Mouse (Mus musculus) inflammation-experienced regulatory T-cells, adult 6 months (primary cell): ENCODE measurements at regions not wholly inside any gene's neighbourhood (a gene's known extent, or its start where the extent isn't known, plus 50 kb on each side); places are given as distances from the start of the nearest gene placed in this dataset.

Experiments used
- ATAC-seq: one replicate; pipeline ENCODE4 v1.8.0; 2017

- ATAC-seq = no peak
These were observed 93.1 kb downstream of the Zfp706 start for GRCm38 (mm10) chr15:36914239-36915100.

DNA sequence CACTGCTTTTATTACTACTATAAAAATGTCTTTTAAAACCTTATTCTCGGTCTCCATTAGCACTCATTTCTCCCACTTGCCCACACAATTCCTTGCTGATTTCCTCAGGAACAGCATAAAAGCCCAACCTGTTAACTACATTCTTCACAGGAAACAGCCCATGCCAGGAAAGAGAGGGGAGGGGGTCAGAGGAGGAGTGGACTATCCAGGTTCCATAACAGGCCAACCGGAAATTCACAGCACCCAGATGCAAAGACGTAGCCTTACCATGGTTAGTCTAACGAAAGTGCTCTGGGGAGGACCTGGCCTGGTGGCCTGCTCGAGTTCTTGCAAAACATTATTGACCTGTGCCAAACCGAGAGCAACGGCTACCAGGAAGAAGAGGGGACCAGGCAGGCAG is 94.3 kb downstream of the Zfp706 start:
- no peak for ATAC-seq

GRCm38 (mm10) chr15:36910272-36910671 is 97.3 kb downstream of the Zfp706 start:
- ATAC-seq = no peak

DNA sequence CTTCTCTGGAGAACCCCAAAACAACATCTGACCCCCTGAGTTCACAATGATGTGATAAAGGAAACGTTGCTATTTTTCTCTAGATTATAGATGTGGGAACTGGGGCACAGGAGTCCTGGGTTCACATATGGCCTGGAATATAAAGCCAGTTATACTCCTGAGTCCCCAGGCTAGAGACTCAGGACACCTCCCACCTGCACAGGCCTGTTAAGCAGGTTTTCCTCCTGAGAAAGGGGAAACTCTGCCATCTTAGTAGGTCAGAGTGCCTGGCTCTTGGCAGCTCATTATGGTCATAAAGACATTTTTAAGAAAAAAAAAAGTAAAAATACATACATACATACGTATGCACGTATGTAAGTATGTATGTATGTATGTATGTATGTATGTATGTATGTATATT is 98.1 kb downstream of the Zfp706 start:
- no peak for ATAC-seq

- no peak for ATAC-seq
These were observed 100.8 kb downstream of the Zfp706 start for GRCm38 (mm10) chr15:36906789-36907188.

- no peak for ATAC-seq
These were observed 101.5 kb downstream of the Zfp706 start for GRCm38 (mm10) chr15:36906052-36906451.

DNA sequence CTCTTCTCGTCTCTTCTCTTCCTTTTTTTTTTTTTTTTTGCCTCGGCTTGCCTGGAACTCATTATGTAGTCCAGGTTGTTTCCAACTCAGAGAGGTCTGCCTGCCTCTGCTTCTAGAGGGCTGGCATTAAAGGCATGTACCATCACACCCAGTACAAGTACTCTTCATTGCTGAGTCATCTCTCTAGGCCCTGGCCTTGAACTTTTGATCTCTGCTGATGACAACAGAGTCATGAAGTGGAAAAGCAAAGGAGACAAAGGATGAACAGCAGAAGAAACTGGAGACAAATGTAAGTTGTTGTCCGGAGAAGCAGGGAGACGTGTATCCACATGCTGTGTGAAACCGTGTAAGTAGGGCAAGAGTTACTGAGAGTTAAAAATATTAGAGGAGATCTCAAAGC is 103.7 kb downstream of the Zfp706 start:
- ATAC-seq = no peak

DNA sequence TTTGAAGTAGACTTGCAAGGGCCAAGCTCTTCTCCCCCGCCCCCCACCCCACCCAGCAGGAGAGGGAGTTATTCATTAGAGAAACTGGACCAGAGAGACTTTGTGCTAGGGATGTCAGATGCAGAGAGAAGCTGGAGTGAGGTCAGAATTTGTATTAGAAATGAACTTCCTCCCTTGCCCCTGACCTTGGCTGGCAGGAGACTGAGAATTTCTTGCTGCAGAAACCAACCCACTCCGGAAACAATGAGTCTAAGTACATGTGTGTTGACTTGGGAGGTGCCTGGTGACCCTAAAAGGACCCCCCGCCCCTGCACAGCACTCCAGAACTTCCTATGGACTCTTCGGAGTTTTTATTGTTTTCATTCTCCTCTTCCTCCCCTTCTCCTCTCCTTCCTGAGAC is 104.3 kb downstream of the Zfp706 start:
- no peak for ATAC-seq

- peak; percentile 78 for ATAC-seq
These were observed 105.7 kb downstream of the Zfp706 start for GRCm38 (mm10) chr15:36901830-36902285.

- ATAC-seq = no peak
These were observed 106.2 kb downstream of the Zfp706 start for GRCm38 (mm10) chr15:36901350-36901749.

GRCm38 (mm10) chr15:36900940-36901339 is 106.6 kb downstream of the Zfp706 start:
- ATAC-seq = no peak

DNA sequence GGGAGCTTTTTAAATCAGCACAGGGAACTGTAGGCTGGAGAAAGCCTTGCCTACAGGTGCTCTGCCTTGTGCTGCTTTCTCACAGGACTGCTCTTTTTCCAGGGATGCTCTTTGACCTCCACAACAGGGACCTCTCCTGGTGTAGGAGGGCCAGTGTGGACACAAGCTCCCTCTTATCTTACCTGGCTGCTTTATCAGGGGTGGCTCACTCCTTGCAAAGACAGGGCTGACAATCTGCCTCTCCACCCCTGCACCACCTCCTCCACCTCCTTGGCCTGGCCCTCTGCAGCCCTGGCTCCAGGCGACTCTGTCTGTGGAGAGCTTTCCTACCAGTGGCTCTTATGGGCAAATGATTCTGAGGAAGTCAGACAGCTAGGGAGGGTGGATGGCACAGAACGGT is 107.7 kb downstream of the Zfp706 start:
- no peak for ATAC-seq

DNA sequence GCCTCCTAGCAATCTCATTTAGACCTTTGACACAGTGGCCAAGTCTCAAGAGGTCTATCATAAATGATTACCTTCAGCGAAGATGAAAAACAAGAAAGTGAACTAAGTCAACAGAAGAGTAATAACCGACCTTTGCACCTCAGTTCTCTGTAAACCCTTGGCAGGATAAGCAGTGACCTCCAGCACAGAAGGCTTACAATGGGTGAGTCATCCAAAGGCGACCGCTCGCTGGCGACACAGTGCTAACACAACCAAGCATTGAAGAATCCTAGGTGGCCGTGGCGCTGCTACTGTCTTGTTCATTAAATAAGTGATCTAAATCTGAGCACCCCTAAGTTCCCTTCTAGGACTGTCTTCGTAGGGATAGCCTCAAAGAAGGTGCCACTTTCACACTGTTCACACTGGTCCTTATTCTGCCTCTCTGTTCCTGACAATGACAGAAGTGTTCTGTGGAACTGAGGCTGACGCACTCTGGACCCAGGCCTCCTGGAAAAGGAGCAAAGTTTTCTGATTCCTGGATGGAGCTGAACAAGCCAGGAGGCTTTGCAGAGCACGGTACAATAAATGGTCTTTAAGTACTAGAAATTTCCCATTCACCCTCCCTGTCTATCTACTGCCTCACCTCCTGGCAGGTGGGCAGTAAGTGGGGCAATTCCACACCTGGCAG is 108.6 kb downstream of the Zfp706 start:
- ATAC-seq = no peak

GRCm38 (mm10) chr15:36898326-36898725 is 109.2 kb downstream of the Zfp706 start:
- no peak for ATAC-seq

GRCm38 (mm10) chr15:36896265-36896664 is 111.3 kb downstream of the Zfp706 start:
- no peak for ATAC-seq

DNA sequence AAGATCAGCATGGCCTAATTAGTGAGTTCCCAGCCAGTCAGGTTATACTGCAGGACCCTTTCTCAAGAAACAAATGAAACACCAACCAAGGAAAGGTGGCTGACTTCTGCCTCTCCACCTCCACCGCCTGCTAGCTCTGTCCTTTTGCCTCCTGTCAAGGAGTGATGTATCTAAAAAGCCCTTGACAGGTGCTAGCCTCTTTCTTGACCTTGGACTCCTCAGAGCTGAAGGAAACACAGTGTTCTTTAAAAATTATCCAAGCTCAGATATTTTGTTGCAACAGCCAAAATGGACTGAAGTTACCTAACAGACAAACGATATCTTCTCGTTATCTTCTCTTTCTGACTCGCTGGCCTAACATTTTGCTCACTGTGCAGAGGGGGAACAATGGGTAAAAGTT is 112.5 kb downstream of the Zfp706 start:
- ATAC-seq = no peak

DNA sequence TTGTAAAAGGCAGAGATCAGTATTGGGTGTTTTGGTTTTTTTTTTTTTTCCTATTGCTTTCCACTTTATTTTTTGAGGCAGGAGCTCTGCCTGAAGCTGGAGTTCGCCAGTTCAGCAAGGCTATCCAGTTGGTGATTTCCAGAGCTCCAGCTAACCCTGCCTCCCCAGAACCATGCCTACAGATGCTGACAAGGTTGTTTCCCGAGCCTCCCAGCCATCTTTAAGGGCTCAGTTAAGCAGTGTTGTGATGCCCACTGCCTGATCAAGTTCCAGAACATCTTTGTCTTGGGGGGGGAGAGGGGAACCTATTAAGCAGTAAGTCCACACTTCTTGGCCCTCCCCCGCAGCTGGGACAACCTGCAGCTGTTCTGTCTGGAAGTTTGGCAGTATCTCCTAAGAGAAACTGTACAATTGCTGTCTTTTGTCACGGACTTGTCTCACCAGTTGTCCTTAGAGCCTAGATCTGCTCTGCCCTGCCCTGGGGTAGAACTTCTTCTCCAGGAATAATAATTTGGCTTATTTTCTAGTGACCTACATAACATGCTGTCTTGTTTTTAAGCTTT is 114.1 kb downstream of the Zfp706 start:
- ATAC-seq = no peak

DNA sequence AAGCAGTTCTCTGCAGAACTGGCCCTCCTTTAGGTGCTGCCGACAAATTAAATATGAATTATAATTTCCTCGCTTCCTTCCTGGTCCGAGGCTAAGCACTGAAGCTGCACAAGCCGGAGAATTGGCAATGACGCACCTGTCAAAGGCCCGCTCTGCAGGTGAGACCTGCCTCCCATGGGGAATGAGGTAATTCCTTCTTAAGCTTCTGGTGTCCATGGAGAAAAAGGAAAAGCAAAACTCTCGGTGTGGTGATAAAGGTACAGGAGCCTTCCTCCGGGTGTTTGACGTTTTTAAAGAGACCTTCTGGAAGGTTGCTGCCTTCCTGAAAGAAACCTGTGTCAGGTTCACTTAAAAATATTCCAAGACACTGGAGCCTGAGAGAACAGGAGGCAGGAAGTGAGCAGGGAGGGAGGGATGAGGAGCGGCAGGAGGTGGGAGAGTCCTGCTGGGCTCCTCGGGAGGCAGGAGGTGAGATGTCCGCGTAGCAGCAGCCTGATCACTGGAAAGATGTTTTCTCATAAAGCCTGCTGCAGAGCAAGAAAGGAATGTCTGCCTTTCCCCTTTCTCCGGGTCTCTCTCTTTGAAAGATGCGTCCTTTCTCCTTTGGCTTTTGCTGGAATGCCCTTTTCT is 114.9 kb downstream of the Zfp706 start:
- no peak for ATAC-seq

DNA sequence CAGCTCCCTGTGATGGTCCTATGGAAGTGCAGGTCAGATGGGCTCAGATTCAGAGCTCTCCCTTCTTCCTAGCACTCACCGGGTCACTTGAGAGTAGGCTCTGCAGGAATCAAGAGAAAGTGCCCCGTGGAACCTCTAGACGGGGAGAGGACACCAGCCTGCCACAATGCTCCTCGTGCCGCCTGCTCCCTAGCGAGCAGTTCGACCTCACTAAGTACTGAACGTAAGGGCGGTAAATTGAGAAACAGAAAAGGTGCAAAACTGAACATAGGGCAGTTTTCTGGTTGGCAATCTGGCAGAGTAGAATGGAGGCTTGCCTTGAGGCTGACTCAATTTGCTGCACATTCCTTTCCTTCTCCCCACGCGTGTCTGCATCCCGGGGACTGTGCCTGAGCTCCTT is 115.7 kb downstream of the Zfp706 start:
- ATAC-seq = no peak

- no peak for ATAC-seq
These were observed 116.3 kb downstream of the Zfp706 start for GRCm38 (mm10) chr15:36891296-36891695.

DNA sequence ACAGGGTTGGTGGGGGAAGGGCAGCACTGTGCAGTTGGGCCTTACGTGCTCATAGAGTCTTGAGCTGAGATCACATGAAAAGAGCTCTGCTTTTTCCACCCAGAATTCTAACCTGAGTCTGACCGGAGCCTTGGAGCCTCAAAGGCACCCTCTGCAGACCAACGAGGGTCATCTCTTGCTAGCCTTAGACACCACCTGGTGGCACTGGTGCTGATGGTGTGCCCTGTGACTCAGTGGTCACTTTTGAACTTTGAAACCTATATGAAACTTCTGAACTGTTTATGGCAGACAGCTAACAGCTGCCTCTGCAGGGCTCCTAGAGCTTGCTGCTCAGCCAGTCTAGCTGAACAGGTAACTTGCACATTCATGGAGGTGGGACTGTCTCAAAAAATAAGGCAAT is 118.5 kb downstream of the Zfp706 start:
- ATAC-seq = no peak

DNA sequence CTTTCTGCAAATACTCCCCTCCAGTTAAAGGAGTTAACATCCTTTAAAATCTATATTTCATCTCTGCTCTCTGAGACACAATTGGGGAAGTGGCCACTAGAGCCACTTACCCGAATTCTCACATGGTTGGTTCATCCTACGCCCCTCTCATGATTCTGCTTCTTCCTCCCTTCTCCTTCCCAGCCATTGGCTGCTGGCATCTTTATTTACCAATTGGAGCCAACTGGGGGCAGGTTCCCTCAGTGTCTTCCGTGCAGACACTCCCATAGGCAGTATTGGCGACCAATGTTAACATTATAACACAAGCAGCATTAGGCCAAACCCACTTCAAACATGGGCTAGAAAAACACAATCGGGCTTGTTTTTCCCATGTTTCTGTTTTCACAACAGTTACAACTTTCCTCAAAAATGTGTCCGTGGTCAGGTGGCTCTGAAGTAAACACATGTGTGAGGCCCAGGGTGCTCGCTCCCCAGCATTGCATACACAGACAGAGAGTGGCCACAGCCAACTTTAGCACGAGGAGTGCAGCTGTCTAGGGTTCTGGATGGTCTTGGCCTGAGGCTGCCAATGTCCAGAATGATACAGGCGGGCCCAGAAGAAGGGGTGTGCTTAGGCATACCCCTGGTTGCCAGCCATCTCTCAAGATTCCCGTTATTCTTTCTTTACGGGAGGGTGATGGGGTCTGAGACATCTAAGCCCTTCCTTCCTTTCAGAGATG is 119.1 kb downstream of the Zfp706 start:
- ATAC-seq = no peak
